Mouse (Mus musculus) lung, postnatal 0 days (tissue): ENCODE results near the gene Rsrc1.

Source experiments
- CTCF ChIP-seq: IDR thresholded peaks from 2 replicates; pipeline ENCODE4 v1.5.1; 2016; ENCODE audit warnings: antibody characterized with exemption, mild to moderate bottlenecking
- EP300 ChIP-seq: IDR thresholded peaks from 2 replicates; pipeline ENCODE4 v1.6.1; 2016; ENCODE audit warnings: antibody characterized with exemption, mild to moderate bottlenecking, control low read depth

GRCm38 (mm10) chr3:67340921-67341320, 359.7 kb downstream of the Rsrc1 start:
- TF ChIP-seq CTCF: no peak
- TF ChIP-seq EP300: no peak
